Mouse (Mus musculus) forebrain, embryonic 15.5 days (tissue): ENCODE data around the gene Kif6. TPM values are rescaled to one million over a fixed set of nuclear protein-coding genes. Genes with fewer than 3 reads are reported as not detected.
A peak's percentile ranks its signal among the peaks of the same experiment; 100 is the strongest.

ENCODE experiments used
- ATAC-seq: fragments of 200-750 bp; cut with Nextera tagmentation; replicated peaks from 2 replicates; pipeline ENCODE4 v1.8.0; 2017; ENCODE audit warnings: mild to moderate bottlenecking, moderate TSS enrichment, moderate library complexity
- H3K27ac ChIP-seq: fragments of 300-500 bp; sonication (generic); replicated peaks from 2 replicates; pipeline ENCODE4 v1.5.1; 2015; ENCODE audit warnings: mild to moderate bottlenecking, inconsistent platforms
- H3K27me3 ChIP-seq: fragments of 300-500 bp; sonication (generic); 2 replicates; pipeline ENCODE4 v1.6.1; 2015; ENCODE audit warnings: inconsistent platforms
- H3K36me3 ChIP-seq: fragments of 300-500 bp; sonication (generic); 2 replicates; pipeline ENCODE4 v1.6.1; 2015; ENCODE audit warnings: mild to moderate bottlenecking, inconsistent platforms
- H3K4me1 ChIP-seq: fragments of 300-500 bp; sonication (generic); 2 replicates; pipeline ENCODE4 v1.6.1; 2015; ENCODE audit warnings: inconsistent platforms
- H3K4me2 ChIP-seq: fragments of 300-500 bp; sonication (generic); replicated peaks from 2 replicates; pipeline ENCODE4 v1.6.1; 2015; ENCODE audit warnings: mild to moderate bottlenecking, inconsistent platforms
- H3K4me3 ChIP-seq: fragments of 300-500 bp; sonication (generic); 2 replicates; pipeline ENCODE4 v1.5.1; 2015; ENCODE audit warnings: mild to moderate bottlenecking, inconsistent platforms
- H3K9ac ChIP-seq: fragments of 300-500 bp; sonication (generic); replicated peaks from 2 replicates; pipeline ENCODE4 v1.6.1; 2015; ENCODE audit warnings: mild to moderate bottlenecking, inconsistent platforms
- H3K9me3 ChIP-seq: fragments of 300-500 bp; sonication (generic); 2 replicates; pipeline ENCODE4 v1.6.1; 2016; ENCODE audit warnings: inconsistent platforms
- WGBS: fragments of 180-500 bp; shearing (Covaris S2); methylation state at CpG from one replicate; pipeline ENCODE4 v1.1.7; 2015; ENCODE audit warnings: mixed read lengths; 5-methylcytosine and 5-hydroxymethylcytosine counted together
- polyA plus RNA-seq: library from polyadenylated mRNA; unstranded; fragments of >200 nt; fragmentation: Nextera tagmentation; extraction: Ambion mirVana; gene quantifications from 2 replicates; pipeline ENCODE4 v1.2.1, GENCODE M21; 2015

Gene Kif6
- polyA plus RNA-seq, 1 experiment from 2014 or later: 2.1 TPM

GRCm38 (mm10) chr17:49633041-49633440 is 18.1 kb downstream of the Kif6 start:
- no peaks in the 10 kb centered on the region for H3K9me3 ChIP-seq
- no peak; the same call in 1 of the 2 replicates for ATAC-seq
- no peak overlapping the region for H3K4me2 ChIP-seq
- H3K27me3 ChIP-seq: no peaks in the 10 kb centered on the region
- H3K36me3 ChIP-seq: no peaks in the 10 kb centered on the region
- no peak overlapping the region for H3K27ac ChIP-seq
- no peak overlapping the region for H3K9ac ChIP-seq
- WGBS: 49% methylated on average over 8 of the region's 8 CpGs
- H3K4me3 ChIP-seq: no peak overlapping the region
- H3K4me1 ChIP-seq: no peaks in the 10 kb centered on the region

GRCm38 (mm10) chr17:49641903-49642302 is 27.0 kb downstream of the Kif6 start:
- no peaks in the 10 kb centered on the region for H3K36me3 ChIP-seq
- H3K4me2 ChIP-seq: no peak overlapping the region
- no peak for ATAC-seq
- H3K27ac ChIP-seq: no peak overlapping the region
- no peak overlapping the region for H3K9ac ChIP-seq
- 95% methylated on average over 6 of the region's 6 CpGs for WGBS
- H3K9me3 ChIP-seq: no peaks in the 10 kb centered on the region
- H3K27me3 ChIP-seq: no peaks in the 10 kb centered on the region
- no peak overlapping the region for H3K4me3 ChIP-seq
- 0 out of 2 replicates have a peak, but pooled peaks cover 3% of the 10 kb centered on the region for H3K4me1 ChIP-seq

DNA sequence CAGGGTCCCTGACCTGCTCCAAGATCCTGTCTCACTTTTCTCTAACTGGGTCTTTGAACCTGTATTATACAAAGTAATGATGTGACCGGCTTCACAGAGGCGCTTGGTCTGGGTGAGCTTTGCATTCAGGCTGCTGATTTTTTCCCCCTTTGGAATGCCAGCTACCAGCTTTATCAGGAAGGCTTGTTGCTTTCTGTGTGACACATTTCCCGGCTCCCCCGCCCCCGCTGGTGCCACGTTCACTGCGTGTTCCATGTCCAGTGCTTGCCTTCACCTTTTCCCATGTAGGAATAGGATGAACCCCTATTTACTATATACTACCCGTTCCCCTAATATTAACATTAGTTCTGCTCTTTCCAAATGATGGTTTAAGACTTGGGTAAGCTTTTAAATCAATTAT is 27.4 kb downstream of the Kif6 start:
- Histone ChIP-seq H3K27ac (no peak overlapping the region), H3K4me3 (no peak overlapping the region), H3K4me1 (0 out of 2 replicates have a peak, but pooled peaks cover 3% of the 10 kb centered on the region), H3K9me3 (no peaks in the 10 kb centered on the region), H3K9ac (no peak overlapping the region), H3K36me3 (no peaks in the 10 kb centered on the region), H3K4me2 (no peak overlapping the region), H3K27me3 (no peaks in the 10 kb centered on the region)
- ATAC-seq: no peak
- whole genome bisulfite sequencing: 96% methylated on average over 8 of the region's 8 CpGs

GRCm38 (mm10) chr17:49642889-49643490 is 28.1 kb downstream of the Kif6 start:
- H3K4me2 ChIP-seq: no peak overlapping the region
- peak; percentile 68 for ATAC-seq
- 49% methylated on average over 11 of the region's 11 CpGs for WGBS
- no peak overlapping the region; the same call in 1 of the 2 replicates for H3K27ac ChIP-seq
- no peaks in the 10 kb centered on the region for H3K27me3 ChIP-seq
- H3K4me1 ChIP-seq: 0 out of 2 replicates have a peak, but pooled peaks cover 3% of the 10 kb centered on the region
- H3K4me3 ChIP-seq: no peak overlapping the region
- H3K9ac ChIP-seq: no peak overlapping the region
- no peaks in the 10 kb centered on the region for H3K36me3 ChIP-seq
- H3K9me3 ChIP-seq: no peaks in the 10 kb centered on the region

GRCm38 (mm10) chr17:49646267-49646666 is 31.3 kb downstream of the Kif6 start:
- H3K4me1 ChIP-seq: no peaks in the 10 kb centered on the region
- WGBS: 89% methylated on average over 5 of the region's 5 CpGs
- H3K27ac ChIP-seq: no peak overlapping the region
- no peak overlapping the region for H3K4me3 ChIP-seq
- ATAC-seq: no peak
- no peaks in the 10 kb centered on the region for H3K36me3 ChIP-seq
- no peak overlapping the region for H3K4me2 ChIP-seq
- no peaks in the 10 kb centered on the region for H3K27me3 ChIP-seq
- no peaks in the 10 kb centered on the region for H3K9me3 ChIP-seq
- H3K9ac ChIP-seq: no peak overlapping the region

GRCm38 (mm10) chr17:49648970-49649369 is 34.0 kb downstream of the Kif6 start:
- Histone ChIP-seq H3K9ac (no peak overlapping the region), H3K9me3 (no peaks in the 10 kb centered on the region), H3K36me3 (no peaks in the 10 kb centered on the region), H3K4me1 (peaks cover 8% of the 10 kb centered on the region), H3K27ac (no peak overlapping the region), H3K4me3 (no peak overlapping the region), H3K27me3 (no peaks in the 10 kb centered on the region), H3K4me2 (no peak overlapping the region)
- ATAC-seq: no peak
- WGBS: 76% methylated on average over 2 of the region's 2 CpGs

- no peaks in the 10 kb centered on the region for H3K27me3 ChIP-seq
- no peak overlapping the region for H3K4me2 ChIP-seq
- H3K9ac ChIP-seq: no peak overlapping the region
- 88% methylated on average over 7 of the region's 7 CpGs for WGBS
- H3K27ac ChIP-seq: no peak overlapping the region
- ATAC-seq: no peak
- no peaks in the 10 kb centered on the region for H3K9me3 ChIP-seq
- no peak overlapping the region for H3K4me3 ChIP-seq
- H3K4me1 ChIP-seq: peaks cover 8% of the 10 kb centered on the region
- no peaks in the 10 kb centered on the region for H3K36me3 ChIP-seq
Observed at GRCm38 (mm10) chr17:49649394-49649793, 34.5 kb downstream of the Kif6 start.

DNA sequence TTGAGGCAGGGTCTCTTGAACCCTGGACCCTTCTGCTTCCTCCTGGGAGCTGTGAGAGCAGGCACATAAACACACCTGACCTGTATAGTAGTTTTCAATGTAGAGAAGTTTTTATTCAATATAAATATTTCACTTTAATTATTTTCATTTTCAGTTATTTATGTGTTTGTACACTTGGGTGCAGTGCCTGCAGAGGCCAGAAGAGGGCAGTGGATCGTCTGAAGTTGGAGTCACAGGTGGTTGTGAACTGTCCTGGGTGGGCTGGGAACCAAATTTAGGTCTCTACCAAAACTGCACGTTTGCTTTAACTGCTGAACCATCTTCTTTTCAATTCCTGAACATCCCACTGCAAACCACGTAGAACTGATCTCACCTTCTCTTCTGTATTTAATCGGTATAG is 35.4 kb downstream of the Kif6 start:
- Histone ChIP-seq H3K27ac (no peak overlapping the region), H3K9ac (no peak overlapping the region), H3K4me1 (peaks cover 8% of the 10 kb centered on the region), H3K4me2 (no peak overlapping the region), H3K36me3 (no peaks in the 10 kb centered on the region), H3K4me3 (no peak overlapping the region), H3K27me3 (no peaks in the 10 kb centered on the region), H3K9me3 (no peaks in the 10 kb centered on the region)
- 86% methylated on average over 4 of the region's 4 CpGs for WGBS
- ATAC-seq: no peak

DNA sequence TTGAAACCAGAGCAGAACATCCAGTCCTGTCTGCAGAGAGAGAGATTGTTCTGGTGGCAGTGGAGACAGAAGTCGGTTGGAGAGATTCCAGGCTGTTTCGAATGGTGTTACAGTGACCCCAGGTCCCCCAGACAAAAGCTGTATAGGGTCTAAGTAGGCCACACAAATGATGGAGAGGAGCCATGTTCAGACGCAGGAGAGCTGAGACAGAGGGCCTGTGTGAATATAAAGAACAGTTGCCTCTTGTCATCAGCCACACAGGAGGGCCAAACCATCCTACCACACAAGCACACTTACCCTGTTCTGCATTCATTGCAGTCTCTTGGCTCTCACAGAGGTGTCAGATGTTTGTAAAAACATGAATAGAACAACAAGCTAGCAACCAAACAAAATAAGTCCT is 37.4 kb downstream of the Kif6 start:
- Histone ChIP-seq H3K9ac (no peak overlapping the region), H3K36me3 (no peaks in the 10 kb centered on the region), H3K9me3 (no peaks in the 10 kb centered on the region), H3K4me3 (no peak overlapping the region), H3K4me1 (peaks cover 8% of the 10 kb centered on the region), H3K27me3 (no peaks in the 10 kb centered on the region), H3K4me2 (no peak overlapping the region), H3K27ac (no peak overlapping the region)
- peak; percentile 61 for ATAC-seq
- 24% methylated on average over 3 of the region's 3 CpGs for WGBS

GRCm38 (mm10) chr17:49652800-49653199 is 37.9 kb downstream of the Kif6 start:
- Histone ChIP-seq H3K27me3 (no peaks in the 10 kb centered on the region), H3K36me3 (no peaks in the 10 kb centered on the region), H3K9ac (no peak overlapping the region), H3K4me2 (no peak overlapping the region), H3K4me3 (no peak overlapping the region), H3K4me1 (peaks cover 8% of the 10 kb centered on the region), H3K9me3 (no peaks in the 10 kb centered on the region), H3K27ac (no peak overlapping the region)
- 42% methylated on average over 5 of the region's 5 CpGs for WGBS
- ATAC-seq: peak; percentile 51

DNA sequence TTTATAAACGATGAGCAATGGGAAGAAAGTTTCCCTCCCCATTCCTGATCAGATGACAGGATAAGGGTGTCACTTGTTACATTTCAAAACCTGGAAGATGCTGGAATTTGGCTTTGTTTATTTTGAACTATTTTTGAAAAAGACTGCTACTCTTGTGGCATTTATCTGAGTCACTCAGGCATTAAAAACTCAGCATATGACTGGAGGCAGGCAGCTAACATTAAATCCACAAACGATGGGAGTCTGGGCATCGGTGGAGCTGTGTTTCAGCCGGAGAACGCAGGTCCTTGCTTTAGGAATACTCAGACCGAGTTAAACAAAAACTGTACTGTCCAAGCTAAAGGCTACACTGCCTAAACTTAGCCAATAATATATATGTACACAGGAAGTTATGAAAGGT is 46.7 kb downstream of the Kif6 start:
- Histone ChIP-seq H3K4me1 (no peaks in the 10 kb centered on the region), H3K27ac (no peak overlapping the region), H3K4me2 (no peak overlapping the region), H3K9ac (no peak overlapping the region), H3K36me3 (no peaks in the 10 kb centered on the region), H3K4me3 (no peak overlapping the region), H3K27me3 (no peaks in the 10 kb centered on the region), H3K9me3 (no peaks in the 10 kb centered on the region)
- ATAC-seq: no peak
- 73% methylated on average over 6 of the region's 6 CpGs for WGBS

DNA sequence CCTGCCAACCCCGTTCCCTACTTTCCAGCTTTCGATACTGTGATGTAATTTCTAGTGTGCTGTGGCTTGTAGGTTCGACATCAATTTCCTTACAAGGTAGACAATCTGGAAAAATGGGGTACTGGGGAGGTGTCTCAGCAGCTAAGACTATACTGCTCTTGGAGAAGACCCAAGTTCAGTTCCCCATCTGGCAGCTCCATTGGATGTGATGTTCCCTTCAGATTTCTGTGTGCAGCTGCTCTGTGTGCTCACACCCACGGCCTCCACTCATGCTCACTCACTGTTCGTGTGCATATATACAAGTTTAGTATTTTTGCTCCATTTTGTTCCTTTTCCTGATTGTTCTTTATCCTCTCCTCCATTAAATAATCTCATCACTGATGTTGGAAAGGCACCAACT is 51.8 kb downstream of the Kif6 start:
- H3K9ac ChIP-seq: no peak overlapping the region
- ATAC-seq: no peak
- H3K9me3 ChIP-seq: no peaks in the 10 kb centered on the region
- no peak overlapping the region for H3K4me3 ChIP-seq
- H3K27ac ChIP-seq: no peak overlapping the region
- peaks cover 5% of the 10 kb centered on the region for H3K4me1 ChIP-seq
- no peaks in the 10 kb centered on the region for H3K27me3 ChIP-seq
- no peak overlapping the region for H3K4me2 ChIP-seq
- 90% methylated on average over 5 of the region's 5 CpGs for WGBS
- H3K36me3 ChIP-seq: no peaks in the 10 kb centered on the region

- H3K4me2 ChIP-seq: no peak overlapping the region
Observed at GRCm38 (mm10) chr17:49668296-49668695, 53.4 kb downstream of the Kif6 start.

More at GRCm38 (mm10) chr17:49668296-49668695, 53.4 kb downstream of the Kif6 start:
- Histone ChIP-seq H3K4me1 (peaks cover 7% of the 10 kb centered on the region), H3K27ac (no peak overlapping the region), H3K9ac (no peak overlapping the region), H3K9me3 (no peaks in the 10 kb centered on the region), H3K4me3 (no peak overlapping the region), H3K27me3 (no peaks in the 10 kb centered on the region), H3K36me3 (no peaks in the 10 kb centered on the region)
- WGBS: 89% methylated on average over 6 of the region's 6 CpGs
- no peak for ATAC-seq
